Mouse (Mus musculus): ENCODE results near the gene Rpn1.
A peak's percentile ranks its signal among the peaks of the same experiment; 100 is the strongest.
"Not testable (repeated sequence)": the region's sequence is repeated elsewhere in the genome, so short reads cannot be mapped to it uniquely, and the experiment has no call there.

Gene Rpn1

GRCm38 (mm10) chr6:88121781-88122180, 37.5 kb downstream of the Rpn1 start:
- DNase-seq (ENCODE audit: low read depth, low spot score) = no peak

- DNase-seq (ENCODE audit: low read depth, low spot score) = no peak
These were observed 39.0 kb downstream of the Rpn1 start for GRCm38 (mm10) chr6:88123150-88123857.

- no peak for DNase-seq (ENCODE audit: low read depth, low spot score)
These were observed 39.6 kb downstream of the Rpn1 start for GRCm38 (mm10) chr6:88123858-88124261.

DNA sequence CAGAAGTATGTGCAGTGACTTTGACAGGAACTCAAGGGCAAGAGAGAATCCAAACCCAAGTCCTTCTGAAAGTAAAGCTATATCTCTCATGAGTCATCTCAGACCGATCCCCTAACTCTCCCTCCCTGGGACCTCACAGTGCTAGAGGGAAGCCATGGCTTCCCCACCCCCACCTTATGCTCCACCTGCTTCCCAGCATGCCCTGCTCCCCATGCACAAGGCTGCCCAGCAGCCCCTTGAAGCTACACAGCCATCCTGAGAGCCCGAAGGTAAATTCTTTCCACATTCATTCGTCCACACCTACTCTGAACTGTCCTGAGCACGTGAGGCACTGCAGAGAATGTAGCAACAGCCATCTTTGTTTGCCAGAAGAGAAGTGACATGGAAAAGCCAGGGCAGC, 40.3 kb downstream of the Rpn1 start:
- DNase-seq (ENCODE audit: low read depth, low spot score) = no peak

DNA sequence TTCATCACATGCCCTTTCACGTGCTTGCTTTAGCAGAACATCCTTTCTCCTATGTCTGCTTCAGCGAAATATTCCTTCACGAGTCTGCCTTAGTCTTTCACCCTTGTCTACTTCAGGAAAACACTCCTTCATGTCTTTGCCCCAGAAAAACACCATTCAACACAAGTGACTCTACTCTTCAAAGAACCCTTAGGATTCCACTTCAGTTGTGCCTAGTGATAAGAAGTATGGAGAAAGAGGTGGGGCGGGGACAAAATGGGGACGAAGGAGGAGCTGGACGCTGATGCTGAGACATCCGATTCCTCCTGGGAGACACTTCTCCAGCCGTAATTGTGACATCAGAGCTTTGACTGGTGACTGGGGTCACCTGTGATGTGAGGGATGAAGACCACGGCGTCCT, 41.5 kb downstream of the Rpn1 start:
- DNase-seq (ENCODE audit: low read depth, low spot score) = not testable (repeated sequence)

GRCm38 (mm10) chr6:88131521-88131920, 47.2 kb downstream of the Rpn1 start:
- no peak for DNase-seq (ENCODE audit: low read depth, low spot score)

- no peak for DNase-seq (ENCODE audit: low read depth, low spot score)
These were observed 47.8 kb downstream of the Rpn1 start for GRCm38 (mm10) chr6:88132051-88132450.

- no peak for DNase-seq (ENCODE audit: low read depth, low spot score)
These were observed 48.8 kb downstream of the Rpn1 start for GRCm38 (mm10) chr6:88133061-88133460.

DNA sequence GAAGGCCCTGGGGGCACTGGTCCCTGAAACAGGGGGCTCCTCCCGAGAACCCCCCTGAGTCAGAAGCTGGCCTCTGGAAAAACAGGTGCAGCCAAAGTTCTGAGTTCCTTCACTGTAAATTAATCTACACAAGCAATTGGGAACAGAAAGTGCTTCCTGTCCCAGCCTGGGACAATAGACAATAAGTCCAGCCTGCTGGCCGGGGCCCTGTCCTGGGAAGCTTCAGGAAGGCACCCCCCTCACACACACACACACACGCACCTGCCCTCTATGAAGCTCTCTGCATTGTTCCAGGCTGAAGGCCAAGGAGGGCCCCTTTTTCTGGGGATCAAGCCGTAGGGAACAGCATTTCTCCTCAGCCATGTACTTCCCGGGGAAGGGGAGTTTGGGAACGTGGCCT, 49.6 kb downstream of the Rpn1 start:
- no peak for DNase-seq (ENCODE audit: low read depth, low spot score)

DNA sequence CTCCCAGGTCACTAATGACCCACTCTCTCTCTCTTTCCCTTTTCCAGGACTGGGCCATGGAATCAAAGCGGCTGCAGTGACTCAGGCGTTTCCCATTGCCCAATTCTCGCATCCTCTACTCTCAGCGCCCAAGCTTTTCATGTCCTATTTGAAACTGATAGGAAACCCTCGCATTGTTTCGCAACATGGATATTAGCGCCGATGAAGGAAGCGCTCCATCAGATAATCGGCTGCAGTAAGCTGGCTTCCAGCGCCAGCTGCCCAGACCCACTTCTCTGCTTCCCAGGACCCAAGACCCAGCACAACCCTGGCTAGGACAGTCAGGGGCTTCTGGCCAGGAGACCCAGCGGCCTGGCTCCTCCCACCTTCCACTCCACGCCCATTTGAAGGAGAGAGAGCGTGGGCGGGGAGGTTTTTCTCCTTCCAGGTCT, 51.9 kb downstream of the Rpn1 start:
- DNase-seq (ENCODE audit: low read depth, low spot score) = no peak

DNA sequence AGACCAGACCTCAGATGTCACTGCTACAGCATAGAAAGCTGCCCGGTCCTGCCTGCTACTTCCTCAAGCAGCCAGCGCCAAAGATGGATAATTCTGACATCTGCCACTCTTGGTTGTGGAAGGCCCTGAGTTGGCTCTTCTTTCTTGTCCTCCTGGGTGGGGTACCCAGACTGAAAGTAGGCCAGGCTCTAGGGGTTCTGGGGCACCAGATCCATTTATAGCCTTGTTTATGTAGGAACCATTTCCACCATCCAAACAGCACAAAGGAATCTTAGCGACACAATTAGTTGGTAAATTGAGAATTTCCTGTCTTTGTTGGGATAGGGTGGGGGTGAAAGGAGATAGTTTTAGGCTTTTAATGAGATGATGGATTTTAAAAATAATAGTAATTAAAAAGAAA, 54.2 kb downstream of the Rpn1 start:
- DNase-seq (ENCODE audit: low read depth, low spot score) = no peak

- peak; percentile 69 for DNase-seq (ENCODE audit: low read depth, low spot score)
These were observed 56.0 kb downstream of the Rpn1 start for GRCm38 (mm10) chr6:88140264-88140663.

GRCm38 (mm10) chr6:88145793-88146192, 61.5 kb downstream of the Rpn1 start:
- no peak for DNase-seq (ENCODE audit: low read depth, low spot score)

DNA sequence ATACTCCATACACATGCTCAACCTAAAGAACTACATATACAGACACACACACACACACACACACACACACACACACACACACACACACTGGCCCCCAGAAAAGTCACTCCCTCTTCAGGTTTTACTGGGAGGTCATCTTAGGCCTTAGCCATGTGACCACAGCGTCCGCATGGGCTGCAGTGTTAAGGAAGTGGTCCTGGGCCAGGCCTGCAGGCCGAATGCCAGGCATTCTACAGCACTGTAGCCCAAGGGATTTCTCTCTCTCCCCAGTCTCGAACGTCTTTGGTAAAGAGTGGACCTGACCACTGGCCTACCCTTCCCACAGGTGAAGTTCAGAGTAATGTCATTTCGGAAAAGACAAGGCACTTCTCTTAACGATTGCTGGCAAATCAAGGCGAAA, 62.3 kb downstream of the Rpn1 start:
- DNase-seq (ENCODE audit: low read depth, low spot score) = no peak

- DNase-seq (ENCODE audit: low read depth, low spot score) = no peak
These were observed 63.2 kb downstream of the Rpn1 start for GRCm38 (mm10) chr6:88147411-88148003.

- DNase-seq (ENCODE audit: low read depth, low spot score) = no peak
These were observed 67.1 kb downstream of the Rpn1 start for GRCm38 (mm10) chr6:88151335-88151734.

DNA sequence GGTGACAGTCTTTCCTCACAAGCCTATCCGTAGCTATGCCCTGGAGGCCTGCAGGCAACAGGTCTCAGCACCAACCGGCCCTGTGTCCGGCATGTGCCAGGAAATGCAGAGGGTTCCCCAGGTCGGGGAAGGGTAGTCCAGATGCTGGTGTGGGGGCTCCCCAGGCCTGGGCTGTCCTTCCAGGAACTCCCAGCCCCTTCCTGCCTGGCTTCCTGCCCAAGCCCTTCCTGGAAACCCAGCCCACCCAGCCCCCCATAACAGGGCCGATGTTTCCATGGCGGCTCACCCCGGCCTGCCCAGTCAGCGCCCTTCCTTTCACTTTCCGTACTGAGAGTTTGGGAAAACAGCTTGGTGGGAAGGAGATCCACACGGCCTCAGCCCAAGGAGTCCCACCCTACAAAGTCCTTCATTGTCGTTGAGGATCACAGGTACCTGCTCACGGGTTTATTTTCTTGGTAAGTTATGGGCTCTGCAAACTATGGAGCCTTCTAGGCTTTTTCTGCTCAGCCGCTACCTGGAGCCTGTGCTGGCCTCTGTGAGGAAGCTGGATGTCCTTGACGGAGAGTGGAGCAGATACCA, 67.9 kb downstream of the Rpn1 start:
- no peak for DNase-seq (ENCODE audit: low read depth, low spot score)

- no peak for DNase-seq (ENCODE audit: low read depth, low spot score)
These were observed 68.7 kb downstream of the Rpn1 start for GRCm38 (mm10) chr6:88152979-88153378.

Data from brain, embryonic 18.5 days (tissue).